ENCODE assay signal across 21 mouse cellular contexts in the genomic region with DNA sequence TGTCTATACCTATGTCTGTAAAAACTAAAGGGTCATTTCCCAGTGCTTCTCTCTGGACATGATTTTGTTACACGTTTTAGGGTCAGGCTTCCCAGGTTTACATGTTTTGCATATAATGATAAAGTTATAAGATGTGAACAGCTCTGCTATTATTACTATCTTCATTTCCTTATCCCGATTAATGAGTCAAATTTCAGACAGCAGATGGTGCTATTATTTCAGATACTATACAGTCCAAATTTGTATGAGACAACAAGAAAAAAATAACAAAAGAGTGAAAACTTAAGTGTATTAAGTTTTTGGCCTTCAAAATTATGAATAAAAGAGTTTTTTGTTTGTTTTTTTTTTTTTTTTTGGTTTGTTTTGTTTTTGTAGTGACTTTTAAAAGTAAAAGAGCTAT.
DNase-seq lines count a peak whose midpoint lies in the region; ATAC-seq and TF ChIP-seq lines count a peak whose summit lies in the region.
"Had no signal": no experiment of that assay in that cellular context is flagged by ENCODE, and none has a peak within 500 bp of the region (broad histone marks: within the 10 kb centered on the region; RNA-seq: fewer than 3 reads in every experiment).

No protein-coding gene starts in this region.

- no peak overlapping the region for H3K4me2 ChIP-seq in hindbrain, postnatal 0 days (ENCODE audit: low read depth, low read length)
- H3K4me2 ChIP-seq in hindbrain, embryonic 12.5 days (replicated peaks), result no peak overlapping the region
- H3K4me2 ChIP-seq in midbrain, postnatal 0 days (ENCODE audit: low read depth, low read length, poor library complexity, severe bottlenecking), result no peak overlapping the region
- H3K4me2 ChIP-seq: embryonic facial prominence, embryonic 13.5 days; forebrain, embryonic 15.5 days; hindbrain, embryonic 15.5 days had no signal

- TF ChIP-seq CTCF in hindbrain, postnatal 0 days (IDR thresholded peaks at IDR 0.05; ENCODE audit: low read depth), result peak; percentile 32
- TF ChIP-seq CTCF in left cerebral cortex, adult 2 months (IDR thresholded peaks at IDR 0.05), result peak; percentile 23
- peak; percentile 64 for TF ChIP-seq CTCF in midbrain, postnatal 0 days (IDR thresholded peaks at IDR 0.05)

- no peak overlapping the region for H3K9ac ChIP-seq in hindbrain, postnatal 0 days (replicated peaks; ENCODE audit: low read length)
- H3K9ac ChIP-seq in hindbrain, embryonic 12.5 days, result no peak overlapping the region
- no peak overlapping the region for H3K9ac ChIP-seq in midbrain, postnatal 0 days (replicated peaks; ENCODE audit: low read length, poor library complexity, severe bottlenecking)
- H3K9ac ChIP-seq: embryonic facial prominence, embryonic 13.5 days; forebrain, embryonic 15.5 days; hindbrain, embryonic 15.5 days had no signal

- H3K27me3 ChIP-seq in hindbrain, postnatal 0 days (ENCODE audit: insufficient read depth, low read length), result no peaks in the 10 kb centered on the region
- no peaks in the 10 kb centered on the region for H3K27me3 ChIP-seq in hindbrain, embryonic 12.5 days
- H3K27me3 ChIP-seq in midbrain, postnatal 0 days (ENCODE audit: insufficient read depth, low read length), result no peaks in the 10 kb centered on the region
- no peaks in the 10 kb centered on the region for H3K27me3 ChIP-seq in midbrain, embryonic 10.5 days (ENCODE audit: low read depth, poor library complexity, severe bottlenecking)
- H3K27me3 ChIP-seq: embryonic facial prominence, embryonic 13.5 days; forebrain, embryonic 15.5 days; hindbrain, embryonic 15.5 days had no signal

- WGBS in hindbrain, postnatal 0 days, result 66% methylated on average over 2 of the region's 2 CpGs
- WGBS in hindbrain, embryonic 12.5 days, result 63% methylated on average over 2 of the region's 2 CpGs
- 62% methylated on average over 2 of the region's 2 CpGs for WGBS in midbrain, postnatal 0 days
- WGBS in midbrain, embryonic 10.5 days, result 78% methylated on average over 2 of the region's 2 CpGs

- H3K4me3 ChIP-seq in hindbrain, postnatal 0 days (ENCODE audit: low read length), result no peak overlapping the region
- no peak overlapping the region for H3K4me3 ChIP-seq in hindbrain, embryonic 12.5 days
- no peak overlapping the region for H3K4me3 ChIP-seq in left cerebral cortex, adult 2 months
- H3K4me3 ChIP-seq in midbrain, postnatal 0 days (ENCODE audit: low read depth, low read length), result no peak overlapping the region
- no peak overlapping the region for H3K4me3 ChIP-seq in midbrain, embryonic 10.5 days
- H3K4me3 ChIP-seq: embryonic facial prominence, embryonic 13.5 days; forebrain, embryonic 15.5 days; heart, embryonic 10.5 days; hindbrain, embryonic 15.5 days had no signal

- no peaks in the 10 kb centered on the region for H3K9me3 ChIP-seq in hindbrain, postnatal 0 days (ENCODE audit: low read length)
- H3K9me3 ChIP-seq in hindbrain, embryonic 12.5 days (replicated peaks), result no peaks in the 10 kb centered on the region
- H3K9me3 ChIP-seq in midbrain, postnatal 0 days (ENCODE audit: low read length), result no peaks in the 10 kb centered on the region
- H3K9me3 ChIP-seq in midbrain, embryonic 10.5 days (replicated peaks), result no peaks in the 10 kb centered on the region
- H3K9me3 ChIP-seq: embryonic facial prominence, embryonic 13.5 days; forebrain, embryonic 15.5 days; heart, embryonic 10.5 days; hindbrain, embryonic 15.5 days had no signal

- no peaks in the 10 kb centered on the region for H3K4me1 ChIP-seq in hindbrain, postnatal 0 days (ENCODE audit: insufficient read depth, low read length)
- no peaks in the 10 kb centered on the region for H3K4me1 ChIP-seq in hindbrain, embryonic 12.5 days
- no peaks in the 10 kb centered on the region for H3K4me1 ChIP-seq in midbrain, postnatal 0 days (ENCODE audit: insufficient read depth, low read length)
- peaks cover 2% of the 10 kb centered on the region; the same call in 1 of the 2 replicates for H3K4me1 ChIP-seq in midbrain, embryonic 10.5 days
- H3K4me1 ChIP-seq: embryonic facial prominence, embryonic 13.5 days; forebrain, embryonic 15.5 days; heart, embryonic 10.5 days; hindbrain, embryonic 15.5 days had no signal

- H3K36me3 ChIP-seq in hindbrain, postnatal 0 days (ENCODE audit: insufficient read depth, low read length), result no peaks in the 10 kb centered on the region
- H3K36me3 ChIP-seq in hindbrain, embryonic 12.5 days, result no peaks in the 10 kb centered on the region
- no peaks in the 10 kb centered on the region for H3K36me3 ChIP-seq in midbrain, postnatal 0 days (ENCODE audit: insufficient read depth, low read length)
- H3K36me3 ChIP-seq in midbrain, embryonic 10.5 days, result no peaks in the 10 kb centered on the region
- H3K36me3 ChIP-seq: embryonic facial prominence, embryonic 13.5 days; forebrain, embryonic 15.5 days; heart, embryonic 10.5 days; hindbrain, embryonic 15.5 days had no signal

- H3K27ac ChIP-seq in hindbrain, postnatal 0 days, result no peak overlapping the region
- H3K27ac ChIP-seq in hindbrain, embryonic 12.5 days, result no peak overlapping the region
- no peak overlapping the region for H3K27ac ChIP-seq in left cerebral cortex, adult 2 months
- no peak overlapping the region for H3K27ac ChIP-seq in midbrain, postnatal 0 days (ENCODE audit: low read depth, low read length)
- no peak overlapping the region for H3K27ac ChIP-seq in midbrain, embryonic 10.5 days (replicated peaks)
- H3K27ac ChIP-seq: embryonic facial prominence, embryonic 13.5 days; forebrain, embryonic 15.5 days; heart, embryonic 10.5 days; hindbrain, embryonic 15.5 days had no signal

- intact Hi-C loops in left cerebral cortex, adult 2 months (cut with DNase I), result no loop called here

- ATAC-seq in hindbrain, postnatal 0 days, result no peak
- ATAC-seq in hindbrain, embryonic 12.5 days (ENCODE audit: low FRiP score), result no peak
- no peak for ATAC-seq in midbrain, postnatal 0 days (ENCODE audit: low FRiP score)
- ATAC-seq: forebrain, embryonic 15.5 days; inflammation-experienced regulatory T-cells, adult 6 months had no signal

- DNase-seq in hindbrain, postnatal 0 days (ENCODE audit: low spot score), result peak; percentile 35
- no peak for DNase-seq in left cerebral cortex, adult 2 months (ENCODE audit: extremely low spot score in 1 of 2, low spot score in 2 of 2)
- DNase-seq in left cerebral cortex, adult 18-20 months (ENCODE audit: low spot score in 2 of 2), result no peak
- peak; percentile 14 for DNase-seq in midbrain, postnatal 0 days (ENCODE audit: low spot score)
- DNase-seq in midbrain, embryonic 10.5 days (ENCODE audit: low spot score), result no peak
- DNase-seq in adrenal gland, adult 18-20 months (ENCODE audit: low spot score in 2 of 2), result no peak
- DNase-seq: adrenal gland, adult 8-10 months; adrenal gland, postnatal 36 days; cerebellum, adult 18-20 months; cerebellum, adult 9-11 months; cerebellum, postnatal 36 days; gastrocnemius, postnatal 10 days; heart, adult 18-20 months; heart, postnatal 10 days; heart, postnatal 4 days had no signal

Comparison
In these comparisons a context has a peak if more than half of its experiments do, and no peak if none do; other contexts are left out.
1. DNase-seq: peak in hindbrain, postnatal 0 days (single experiment) and midbrain, postnatal 0 days (single experiment); none in left cerebral cortex, adult 2 months (0 of 2), left cerebral cortex, adult 18-20 months (0 of 2), midbrain, embryonic 10.5 days (single experiment) and adrenal gland, adult 18-20 months (0 of 2).
2. Peak in every context shown above with its lines, with median percentiles within 50 percentile points of each other: CTCF ChIP-seq.